Mouse (Mus musculus): ENCODE data around the gene Mepce. TPM values are rescaled to one million over a fixed set of nuclear protein-coding genes. Genes with fewer than 3 reads are reported as not detected.

Mepce gene
- polyA plus RNA-seq, 1 experiment, result 88.7 TPM

- Histone ChIP-seq H3K9me3 (no peaks in the 10 kb centered on the region), H3K4me3 (replicated peaks) (no peak overlapping the region), H3K27me3 (replicated peaks) (no peaks in the 10 kb centered on the region), H3K4me1 (peaks cover 71% of the 10 kb centered on the region), H3K36me3 (replicated peaks; ENCODE audit: low read length) (peaks cover 7% of the 10 kb centered on the region)
- TF ChIP-seq GATA1 (IDR thresholded peaks at IDR 0.05; ENCODE audit: borderline replicate concordance, low read length) (no peak), FLI1 (IDR thresholded peaks at IDR 0.05; ENCODE audit: low read length) (no peak)
Observed at GRCm38 (mm10) chr5:137742836-137743235, 44.6 kb downstream of the Mepce start.

GRCm38 (mm10) chr5:137742048-137742447, 45.4 kb downstream of the Mepce start:
- no peaks in the 10 kb centered on the region for H3K27me3 ChIP-seq (replicated peaks)
- no peak for TF ChIP-seq FLI1 (IDR thresholded peaks at IDR 0.05; ENCODE audit: low read length)
- no peak for TF ChIP-seq GATA1 (IDR thresholded peaks at IDR 0.05; ENCODE audit: borderline replicate concordance, low read length)
- H3K4me3 ChIP-seq (replicated peaks), result peak overlapping the region; percentile 95
- H3K4me1 ChIP-seq, result peaks cover 71% of the 10 kb centered on the region
- H3K9me3 ChIP-seq, result no peaks in the 10 kb centered on the region
- H3K36me3 ChIP-seq (replicated peaks; ENCODE audit: low read length), result peaks cover 5% of the 10 kb centered on the region

- peaks cover 5% of the 10 kb centered on the region for H3K36me3 ChIP-seq (replicated peaks; ENCODE audit: low read length)
- H3K4me3 ChIP-seq (replicated peaks), result peak within 1 kb of the TSS; percentile 95
- H3K27me3 ChIP-seq (replicated peaks), result no peaks in the 10 kb centered on the region
- H3K4me1 ChIP-seq, result peaks cover 71% of the 10 kb centered on the region
- TF ChIP-seq FLI1 (IDR thresholded peaks at IDR 0.05; ENCODE audit: low read length) (no peak), GATA1 (IDR thresholded peaks at IDR 0.05; ENCODE audit: borderline replicate concordance, low read length) (no peak)
- no peaks in the 10 kb centered on the region for H3K9me3 ChIP-seq
Observed at GRCm38 (mm10) chr5:137741023-137741931, 46.2 kb downstream of the Mepce start, which contains the start of gene Nyap1. Gene Nyap1, minus strand, starts transcription at chr5:137741607.

GRCm38 (mm10) chr5:137740506-137740905, 46.9 kb downstream of the Mepce start:
- Histone ChIP-seq H3K27me3 (replicated peaks) (peaks cover 3% of the 10 kb centered on the region), H3K9me3 (no peaks in the 10 kb centered on the region), H3K4me1 (peaks cover 69% of the 10 kb centered on the region), H3K36me3 (replicated peaks; ENCODE audit: low read length) (peaks cover 12% of the 10 kb centered on the region), H3K4me3 (replicated peaks) (peak overlapping the region; percentile 95)
- no peak for TF ChIP-seq GATA1 (IDR thresholded peaks at IDR 0.05; ENCODE audit: borderline replicate concordance, low read length)
- no peak for TF ChIP-seq FLI1 (IDR thresholded peaks at IDR 0.05; ENCODE audit: low read length)

- Histone ChIP-seq H3K4me3 (replicated peaks) (no peak overlapping the region), H3K4me1 (peaks cover 68% of the 10 kb centered on the region), H3K27me3 (replicated peaks) (peaks cover 10% of the 10 kb centered on the region)
Observed at GRCm38 (mm10) chr5:137739471-137739870, 48.0 kb downstream of the Mepce start.

GRCm38 (mm10) chr5:137738516-137738915, 48.9 kb downstream of the Mepce start:
- peaks cover 24% of the 10 kb centered on the region for H3K36me3 ChIP-seq (replicated peaks; ENCODE audit: low read length)
- H3K9me3 ChIP-seq, result no peaks in the 10 kb centered on the region
- peaks cover 69% of the 10 kb centered on the region for H3K4me1 ChIP-seq
- no peak for TF ChIP-seq GATA1 (IDR thresholded peaks at IDR 0.05; ENCODE audit: borderline replicate concordance, low read length)
- no peak for TF ChIP-seq FLI1 (IDR thresholded peaks at IDR 0.05; ENCODE audit: low read length)
- peak overlapping the region; percentile 64 for H3K4me3 ChIP-seq (replicated peaks)
- H3K27me3 ChIP-seq (replicated peaks), result peaks cover 16% of the 10 kb centered on the region

More at GRCm38 (mm10) chr5:137739471-137739870, 48.0 kb downstream of the Mepce start:
- H3K9me3 ChIP-seq, result no peaks in the 10 kb centered on the region
- peaks cover 20% of the 10 kb centered on the region for H3K36me3 ChIP-seq (replicated peaks; ENCODE audit: low read length)
- TF ChIP-seq FLI1 (IDR thresholded peaks at IDR 0.05; ENCODE audit: low read length), result no peak
- TF ChIP-seq GATA1 (IDR thresholded peaks at IDR 0.05; ENCODE audit: borderline replicate concordance, low read length), result no peak

- TF ChIP-seq FLI1 (IDR thresholded peaks at IDR 0.05; ENCODE audit: low read length) (no peak), GATA1 (IDR thresholded peaks at IDR 0.05; ENCODE audit: borderline replicate concordance, low read length) (no peak)
- Histone ChIP-seq H3K9me3 (no peaks in the 10 kb centered on the region), H3K36me3 (replicated peaks; ENCODE audit: low read length) (peaks cover 30% of the 10 kb centered on the region), H3K4me3 (replicated peaks) (no peak overlapping the region), H3K27me3 (replicated peaks) (peaks cover 17% of the 10 kb centered on the region), H3K4me1 (peaks cover 63% of the 10 kb centered on the region)
Observed at GRCm38 (mm10) chr5:137737400-137737940, 50.0 kb downstream of the Mepce start.

GRCm38 (mm10) chr5:137734289-137735061, 53.0 kb downstream of the Mepce start:
- TF ChIP-seq FLI1 (IDR thresholded peaks at IDR 0.05; ENCODE audit: low read length), result no peak
- TF ChIP-seq GATA1 (IDR thresholded peaks at IDR 0.05; ENCODE audit: borderline replicate concordance, low read length), result no peak
- Histone ChIP-seq H3K36me3 (replicated peaks; ENCODE audit: low read length) (peaks cover 34% of the 10 kb centered on the region), H3K4me3 (replicated peaks) (no peak overlapping the region), H3K9me3 (no peaks in the 10 kb centered on the region), H3K27me3 (replicated peaks) (peaks cover 17% of the 10 kb centered on the region), H3K4me1 (peaks cover 44% of the 10 kb centered on the region)

GRCm38 (mm10) chr5:137733638-137734288, 53.7 kb downstream of the Mepce start:
- H3K36me3 ChIP-seq (replicated peaks; ENCODE audit: low read length), result peaks cover 34% of the 10 kb centered on the region
- H3K27me3 ChIP-seq (replicated peaks), result peaks cover 17% of the 10 kb centered on the region
- no peak for TF ChIP-seq GATA1 (IDR thresholded peaks at IDR 0.05; ENCODE audit: borderline replicate concordance, low read length)
- no peak for TF ChIP-seq FLI1 (IDR thresholded peaks at IDR 0.05; ENCODE audit: low read length)
- peaks cover 37% of the 10 kb centered on the region for H3K4me1 ChIP-seq
- H3K4me3 ChIP-seq (replicated peaks), result no peak overlapping the region
- no peaks in the 10 kb centered on the region for H3K9me3 ChIP-seq

Other genes starting within 250 kb of the Mepce start
- gene Actl6b, start 234.1 kb downstream of the Mepce start, polyA plus RNA-seq (2012; ENCODE audit: insufficient read depth, low replicate concordance), result not detected in 2 replicates
- 1.7 and 5.8 TPM in 2 replicates for gene Tfr2, start 217.8 kb downstream of the Mepce start, polyA plus RNA-seq (2012; ENCODE audit: insufficient read depth, low replicate concordance)
- gene Mospd3, start 186.6 kb downstream of the Mepce start, polyA plus RNA-seq (2012; ENCODE audit: insufficient read depth, low replicate concordance), result 459 and 906 TPM in 2 replicates
- gene Pcolce, start 173.9 kb downstream of the Mepce start, polyA plus RNA-seq (2012; ENCODE audit: insufficient read depth, low replicate concordance), result 0.09 and 0.87 TPM in 2 replicates
- gene Fbxo24, start 158.7 kb downstream of the Mepce start, polyA plus RNA-seq (2012; ENCODE audit: insufficient read depth, low replicate concordance), result 0.15 TPM in 1 of 2 replicates, not detected in the other
- gene Lrch4, start 158.5 kb downstream of the Mepce start, polyA plus RNA-seq (2012; ENCODE audit: insufficient read depth, low replicate concordance), result 138 and 187 TPM in 2 replicates
- gene Gm20605, start 158.5 kb downstream of the Mepce start, polyA plus RNA-seq (2012; ENCODE audit: insufficient read depth, low replicate concordance), result 5.6 and 30.5 TPM in 2 replicates
- 62.2 and 72.5 TPM in 2 replicates for gene Sap25, start 146.3 kb downstream of the Mepce start, polyA plus RNA-seq (2012; ENCODE audit: insufficient read depth, low replicate concordance)
- 0.95 TPM in 1 of 2 replicates, not detected in the other for gene Irs3, start 141.9 kb downstream of the Mepce start, polyA plus RNA-seq (2012; ENCODE audit: insufficient read depth, low replicate concordance)
- 58.4 and 131 TPM in 2 replicates for gene Agfg2, start 102.9 kb downstream of the Mepce start, polyA plus RNA-seq (2012; ENCODE audit: insufficient read depth, low replicate concordance)
- gene Nyap1, start 46.0 kb downstream of the Mepce start, polyA plus RNA-seq (2012; ENCODE audit: insufficient read depth, low replicate concordance), result 5.9 and 8.4 TPM in 2 replicates
- 582 and 1,005 TPM in 2 replicates for gene Tsc22d4, start 41.9 kb downstream of the Mepce start, polyA plus RNA-seq (2012; ENCODE audit: insufficient read depth, low replicate concordance)
- 104 and 105 TPM in 2 replicates for gene Ppp1r35, start 8.8 kb downstream of the Mepce start, polyA plus RNA-seq (2012; ENCODE audit: insufficient read depth, low replicate concordance)
- 0.70 TPM in 1 of 2 replicates, not detected in the other for gene Zcwpw1, start 143 bp upstream of the Mepce start, polyA plus RNA-seq (2012; ENCODE audit: insufficient read depth, low replicate concordance)
- gene Pilra, start 48.6 kb upstream of the Mepce start, polyA plus RNA-seq (2012; ENCODE audit: insufficient read depth, low replicate concordance), result 1.1 TPM in 1 of 2 replicates, not detected in the other
- gene Pilrb1, start 70.5 kb upstream of the Mepce start, polyA plus RNA-seq (2012; ENCODE audit: insufficient read depth, low replicate concordance), result not detected in 2 replicates
- 0.83 TPM in 1 of 2 replicates, not detected in the other for gene Pilrb2, start 84.2 kb upstream of the Mepce start, polyA plus RNA-seq (2012; ENCODE audit: insufficient read depth, low replicate concordance)
- not detected in 2 replicates for gene Cyp3a13, start 134.0 kb upstream of the Mepce start, polyA plus RNA-seq (2012; ENCODE audit: insufficient read depth, low replicate concordance)
- 0.68 TPM in 1 of 2 replicates, not detected in the other for gene Gjc3, start 175.4 kb upstream of the Mepce start, polyA plus RNA-seq (2012; ENCODE audit: insufficient read depth, low replicate concordance)
- gene Azgp1, start 193.9 kb upstream of the Mepce start, polyA plus RNA-seq (2012; ENCODE audit: insufficient read depth, low replicate concordance), result not detected in 2 replicates
- not detected in 2 replicates for gene Smok3a, start 233.6 kb upstream of the Mepce start, polyA plus RNA-seq (2012; ENCODE audit: insufficient read depth, low replicate concordance)
- 0.06 TPM in 1 of 2 replicates, not detected in the other for gene Smok3b, start 233.8 kb upstream of the Mepce start, polyA plus RNA-seq (2012; ENCODE audit: insufficient read depth, low replicate concordance)

Measured in megakaryocyte, embryonic 14.5 days (primary cell).